14 mouse cellular contexts compared by ENCODE assay signal in the genomic region with DNA sequence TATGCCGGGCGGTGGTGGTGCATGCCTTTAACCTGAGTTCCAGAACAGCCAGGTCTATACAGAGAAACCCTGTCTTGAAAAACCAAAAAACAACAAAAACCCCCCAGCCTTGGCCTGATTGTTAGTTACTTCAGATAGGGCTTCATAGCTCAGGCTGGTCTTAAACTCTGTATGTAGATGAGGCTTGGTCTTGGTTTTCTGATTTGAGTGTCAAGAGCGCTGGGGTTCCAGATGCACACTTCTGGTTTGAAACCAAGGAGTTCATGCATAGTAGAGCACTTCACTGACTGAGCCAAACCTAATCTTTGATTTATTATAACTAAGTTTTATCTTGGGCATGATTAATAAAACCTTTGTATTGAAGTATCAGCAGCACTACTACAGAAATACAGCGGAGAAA. TPM values are rescaled to one million over a fixed set of nuclear protein-coding genes. Genes with fewer than 3 reads are reported as not detected.
A peak's percentile ranks its signal among the peaks of the same experiment; 100 is the strongest.
DNase-seq lines count a peak whose midpoint lies in the region; ATAC-seq and TF ChIP-seq lines count a peak whose summit lies in the region.
"Had no signal": no experiment of that assay in that cellular context is flagged by ENCODE, and none has a peak within 500 bp of the region (broad histone marks: within the 10 kb centered on the region; RNA-seq: fewer than 3 reads in every experiment).

No protein-coding gene starts in this region.

- no peaks in the 10 kb centered on the region for H3K27me3 ChIP-seq in heart, embryonic 16.5 days (ENCODE audit: control insufficient read depth, insufficient read depth, low read length)
- H3K27me3 ChIP-seq in heart, adult 2 months (ENCODE audit: control insufficient read depth, insufficient read depth, low read length), result no peaks in the 10 kb centered on the region
- no peaks in the 10 kb centered on the region for H3K27me3 ChIP-seq in stomach, embryonic 14.5 days (ENCODE audit: control insufficient read depth, insufficient read depth, low read length)
- H3K27me3 ChIP-seq in stomach, postnatal 0 days (ENCODE audit: control insufficient read depth, insufficient read depth, low read length), result no peaks in the 10 kb centered on the region
- H3K27me3 ChIP-seq in limb, embryonic 12.5 days, result no peaks in the 10 kb centered on the region
- H3K27me3 ChIP-seq: embryonic facial prominence, embryonic 15.5 days had no signal

- H3K4me2 ChIP-seq in heart, embryonic 16.5 days (ENCODE audit: low read depth, low read length), result 0 out of 2 replicates have a peak overlapping the region, but pooled peaks have one; percentile 35
- H3K4me2 ChIP-seq in stomach, embryonic 14.5 days (replicated peaks; ENCODE audit: low read depth, low read length), result peak overlapping the region; percentile 93; the same call in 1 of the 2 replicates
- no peak overlapping the region for H3K4me2 ChIP-seq in stomach, postnatal 0 days (replicated peaks; ENCODE audit: low read depth)
- peak overlapping the region; percentile 86 for H3K4me2 ChIP-seq in limb, embryonic 12.5 days
- H3K4me2 ChIP-seq: embryonic facial prominence, embryonic 15.5 days had no signal

- H3K4me1 ChIP-seq in heart, embryonic 16.5 days (ENCODE audit: control insufficient read depth, insufficient read depth, low read length), result peaks cover 27% of the 10 kb centered on the region
- H3K4me1 ChIP-seq in heart, adult 2 months (ENCODE audit: control insufficient read depth, insufficient read depth, low read length), result peaks cover 4% of the 10 kb centered on the region
- peaks cover 15% of the 10 kb centered on the region; the same call in 1 of the 2 replicates for H3K4me1 ChIP-seq in stomach, embryonic 14.5 days (ENCODE audit: control insufficient read depth, insufficient read depth, low read length)
- no peaks in the 10 kb centered on the region for H3K4me1 ChIP-seq in stomach, postnatal 0 days (replicated peaks; ENCODE audit: control insufficient read depth, insufficient read depth)
- peaks cover 12% of the 10 kb centered on the region for H3K4me1 ChIP-seq in limb, embryonic 12.5 days (replicated peaks)

- no peak overlapping the region for H3K4me3 ChIP-seq in heart, embryonic 16.5 days (ENCODE audit: low read length)
- H3K4me3 ChIP-seq in heart, adult 2 months, result no peak overlapping the region
- H3K4me3 ChIP-seq in stomach, embryonic 14.5 days (ENCODE audit: low read depth, low read length), result no peak overlapping the region
- no peak overlapping the region for H3K4me3 ChIP-seq in stomach, postnatal 0 days (ENCODE audit: low read depth, low read length)
- H3K4me3 ChIP-seq in limb, embryonic 12.5 days (replicated peaks), result peak overlapping the region; percentile 2; the same call in 1 of the 2 replicates
- H3K4me3 ChIP-seq: embryonic facial prominence, embryonic 15.5 days; left cerebral cortex, adult 2 months had no signal

- peaks cover 3% of the 10 kb centered on the region for H3K79me2 ChIP-seq in heart, adult 2 months (replicated peaks; ENCODE audit: control insufficient read depth, insufficient read depth, low read length)

- TF ChIP-seq POLR2A in heart, adult 2 months (IDR thresholded peaks at IDR 0.05; ENCODE audit: insufficient read depth, low read depth, low read length), result no peak

- H3K9me3 ChIP-seq in heart, embryonic 16.5 days (replicated peaks; ENCODE audit: control insufficient read depth, low read length), result no peaks in the 10 kb centered on the region
- no peaks in the 10 kb centered on the region for H3K9me3 ChIP-seq in stomach, embryonic 14.5 days (ENCODE audit: control insufficient read depth, low read depth, low read length)
- no peaks in the 10 kb centered on the region for H3K9me3 ChIP-seq in stomach, postnatal 0 days (ENCODE audit: control insufficient read depth, low read length)
- H3K9me3 ChIP-seq in limb, embryonic 12.5 days, result no peaks in the 10 kb centered on the region
- H3K9me3 ChIP-seq: embryonic facial prominence, embryonic 15.5 days had no signal

- TF ChIP-seq EP300 in heart, adult 2 months (IDR thresholded peaks at IDR 0.05; ENCODE audit: insufficient read depth, low read depth, low read length), result no peak
- no peak for TF ChIP-seq EP300 in stomach, postnatal 0 days (optimal IDR thresholded peaks at IDR 0.05)

- no peak overlapping the region for H3K9ac ChIP-seq in heart, embryonic 16.5 days (ENCODE audit: low read length)
- no peak overlapping the region for H3K9ac ChIP-seq in heart, adult 2 months (ENCODE audit: low read depth, low read length)
- H3K9ac ChIP-seq in stomach, embryonic 14.5 days (replicated peaks; ENCODE audit: low read depth, low read length), result no peak overlapping the region
- no peak overlapping the region for H3K9ac ChIP-seq in stomach, postnatal 0 days (ENCODE audit: low read length)
- no peak overlapping the region for H3K9ac ChIP-seq in limb, embryonic 12.5 days (replicated peaks)
- H3K9ac ChIP-seq: embryonic facial prominence, embryonic 15.5 days had no signal

- 83% methylated on average over 4 of the region's 4 CpGs for WGBS in heart, embryonic 16.5 days
- WGBS in heart, adult 2 months, result 77% methylated on average over 4 of the region's 4 CpGs
- 89% methylated on average over 4 of the region's 4 CpGs for WGBS in stomach, embryonic 14.5 days
- WGBS in stomach, postnatal 0 days, result 76% methylated on average over 4 of the region's 4 CpGs
- WGBS in limb, embryonic 12.5 days, result 88% methylated on average over 4 of the region's 4 CpGs

- DNase-seq in heart, adult 2 months, result no peak
- no peak for DNase-seq in stomach, postnatal 0 days (ENCODE audit: low spot score)
- no peak for DNase-seq in gastrocnemius, postnatal 25 days
- DNase-seq in frontal cortex, adult 2 months (ENCODE audit: extremely low spot score in 1 of 2, low spot score in 1 of 2), result no peak
- DNase-seq in thymus, postnatal 25 days, result no peak
- DNase-seq: gastrocnemius, postnatal 36 days; kidney, postnatal 10 days; lung, postnatal 14 days; thymus, postnatal 36 days had no signal

- TF ChIP-seq CTCF in heart, adult 2 months (IDR thresholded peaks at IDR 0.05), result no peak
- no peak for TF ChIP-seq CTCF in stomach, postnatal 0 days (IDR thresholded peaks at IDR 0.05; ENCODE audit: low read depth)

- peaks cover 10% of the 10 kb centered on the region; the same call in 1 of the 2 replicates for H3K36me3 ChIP-seq in heart, embryonic 16.5 days (ENCODE audit: control insufficient read depth, insufficient read depth)
- no peaks in the 10 kb centered on the region for H3K36me3 ChIP-seq in heart, adult 2 months (ENCODE audit: control insufficient read depth, insufficient read depth, low read length)
- H3K36me3 ChIP-seq in stomach, embryonic 14.5 days (ENCODE audit: control insufficient read depth, insufficient read depth, low read length), result peaks cover 18% of the 10 kb centered on the region
- no peaks in the 10 kb centered on the region for H3K36me3 ChIP-seq in stomach, postnatal 0 days (ENCODE audit: control insufficient read depth, insufficient read depth, low read length)
- H3K36me3 ChIP-seq in limb, embryonic 12.5 days, result peaks cover 28% of the 10 kb centered on the region

- no peak for ATAC-seq in heart, embryonic 16.5 days (replicated peaks; ENCODE audit: extremely low read depth, insufficient read depth, low FRiP score)
- no peak for ATAC-seq in stomach, embryonic 14.5 days (ENCODE audit: insufficient number of reproducible peaks, insufficient read depth, low FRiP score, low read depth)
- no peak for ATAC-seq in stomach, postnatal 0 days (ENCODE audit: low FRiP score, low TSS enrichment)
- ATAC-seq in limb, embryonic 12.5 days (ENCODE audit: insufficient number of reproducible peaks, insufficient read depth, low FRiP score, low TSS enrichment, low read depth), result no peak

- H3K27ac ChIP-seq in heart, embryonic 16.5 days (ENCODE audit: low read length), result no peak overlapping the region
- H3K27ac ChIP-seq in heart, adult 2 months, result no peak overlapping the region
- H3K27ac ChIP-seq in stomach, embryonic 14.5 days (ENCODE audit: low read length), result no peak overlapping the region
- no peak overlapping the region for H3K27ac ChIP-seq in stomach, postnatal 0 days (replicated peaks)
- H3K27ac ChIP-seq in limb, embryonic 12.5 days, result no peak overlapping the region
- H3K27ac ChIP-seq: embryonic facial prominence, embryonic 15.5 days; left cerebral cortex, adult 2 months had no signal

- intact Hi-C loops in heart, adult 2 months (cut with DNase I), result loop anchor here (5.0 kb wide), 4 partner anchors 107 to 627 kb away; partner anchors contain the start of gene Fam161a

RNA-seq across cellular contexts. Expression of gene Xpo1, which starts 3.2 kb away (rescaled TPM):
- 49.5 and 53.1 TPM in 2 replicates for polyA plus RNA-seq in heart, embryonic 16.5 days (2015; fragmentation: Nextera tagmentation; extraction: Ambion mirVana)
- total RNA-seq in heart, adult 2 months (2021), result 10 to 100 TPM; 31.8 to 36.2 TPM
- 4.1 and 9.8 TPM in 2 replicates for polyA plus RNA-seq in heart, adult 2 months (2012; rRNA removed)
- polyA plus RNA-seq in stomach, embryonic 14.5 days (2014; fragmentation: Nextera tagmentation; extraction: Ambion mirVana), result 118 and 125 TPM in 2 replicates
- polyA plus RNA-seq in stomach, postnatal 0 days (2015; fragmentation: Nextera tagmentation; extraction: Ambion mirVana), result 20.9 and 21.4 TPM in 2 replicates
- polyA plus RNA-seq in limb, embryonic 12.5 days (2016; fragmentation: Nextera tagmentation; extraction: Ambion mirVana), result 187 and 190 TPM in 2 replicates
- 10 to 100 TPM; 23.7 to 24.5 TPM for total RNA-seq in gastrocnemius, postnatal 25 days (2021)
- 46.1 and 47.3 TPM in 2 replicates for polyA plus RNA-seq in frontal cortex, adult 2 months (2012; rRNA removed)

RNA-seq across cellular contexts. Expression of gene Usp34, which starts 47.6 kb away (rescaled TPM):
- polyA plus RNA-seq in heart, embryonic 16.5 days (2015; fragmentation: Nextera tagmentation; extraction: Ambion mirVana), result 12.8 and 13.1 TPM in 2 replicates
- 10 to 100 TPM; 33.5 to 38.3 TPM for total RNA-seq in heart, adult 2 months (2021)
- polyA plus RNA-seq in heart, adult 2 months (2012; rRNA removed), result 8.0 and 16.5 TPM in 2 replicates
- polyA plus RNA-seq in stomach, embryonic 14.5 days (2014; fragmentation: Nextera tagmentation; extraction: Ambion mirVana), result 44.6 and 46.2 TPM in 2 replicates
- 11.8 and 12.8 TPM in 2 replicates for polyA plus RNA-seq in stomach, postnatal 0 days (2015; fragmentation: Nextera tagmentation; extraction: Ambion mirVana)
- 27.7 and 32.1 TPM in 2 replicates for polyA plus RNA-seq in limb, embryonic 12.5 days (2016; fragmentation: Nextera tagmentation; extraction: Ambion mirVana)
- 10 to 100 TPM; 30.2 to 35.4 TPM for total RNA-seq in gastrocnemius, postnatal 25 days (2021)
- 49.8 and 58.0 TPM in 2 replicates for polyA plus RNA-seq in frontal cortex, adult 2 months (2012; rRNA removed)
